Mouse (Mus musculus): ENCODE measurements around the gene Kcnk15. TPM values are rescaled to one million over a fixed set of nuclear protein-coding genes. Genes with fewer than 3 reads are reported as not detected.

Kcnk15 gene
- polyA plus RNA-seq, 1 experiment from 2014 or later: not detected

DNA sequence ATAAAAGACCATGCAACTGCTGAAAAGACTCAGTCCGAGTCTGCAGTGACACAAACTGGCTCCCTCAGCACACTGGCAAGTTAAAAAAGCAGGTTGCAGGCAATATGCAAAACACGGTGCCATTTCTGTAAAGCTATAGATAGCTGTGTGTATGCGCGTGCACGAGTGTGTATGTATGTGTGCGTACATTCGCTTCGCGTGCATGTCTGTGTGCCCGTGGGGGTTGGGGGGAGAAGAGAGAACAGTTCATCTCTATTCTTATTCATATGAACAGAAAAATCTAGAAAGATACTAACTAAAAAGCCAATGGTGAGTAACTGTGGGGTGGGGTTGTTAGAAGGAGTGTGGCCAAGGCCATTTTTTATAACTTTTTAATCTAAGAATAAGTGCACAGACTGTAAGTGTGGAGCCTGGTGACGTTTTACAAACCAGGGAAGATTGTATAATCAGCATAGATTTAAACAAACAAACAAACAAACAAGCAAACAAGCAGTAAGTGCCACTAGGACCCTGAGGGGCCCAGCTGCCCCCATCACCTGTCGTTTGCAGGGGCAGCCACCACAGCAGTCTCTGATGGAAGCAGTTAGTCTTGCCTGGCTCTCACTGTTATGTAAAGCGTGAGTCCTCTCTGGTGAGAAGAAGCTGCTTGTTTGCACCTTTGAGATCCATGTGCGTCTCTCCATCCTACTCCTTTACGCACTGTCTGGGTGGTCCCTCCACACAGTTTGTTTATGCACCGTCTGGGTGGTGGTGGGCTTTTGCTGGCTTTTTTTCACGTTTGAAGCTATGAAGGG is 29.6 kb downstream of the Kcnk15 start:
- H3K4me1 ChIP-seq: no peaks in the 10 kb centered on the region
- H3K27me3 ChIP-seq (ENCODE audit: insufficient read depth, poor library complexity, severe bottlenecking): peaks cover 30% of the 10 kb centered on the region
- DNase-seq (ENCODE audit: low spot score): no peak
- no peak overlapping the region for H3K27ac ChIP-seq
- H3K4me3 ChIP-seq: no peak overlapping the region
- H3K36me3 ChIP-seq: no peaks in the 10 kb centered on the region
- 68% methylated on average over 17 of the region's 17 CpGs for WGBS
- H3K9me3 ChIP-seq: no peaks in the 10 kb centered on the region

DNA sequence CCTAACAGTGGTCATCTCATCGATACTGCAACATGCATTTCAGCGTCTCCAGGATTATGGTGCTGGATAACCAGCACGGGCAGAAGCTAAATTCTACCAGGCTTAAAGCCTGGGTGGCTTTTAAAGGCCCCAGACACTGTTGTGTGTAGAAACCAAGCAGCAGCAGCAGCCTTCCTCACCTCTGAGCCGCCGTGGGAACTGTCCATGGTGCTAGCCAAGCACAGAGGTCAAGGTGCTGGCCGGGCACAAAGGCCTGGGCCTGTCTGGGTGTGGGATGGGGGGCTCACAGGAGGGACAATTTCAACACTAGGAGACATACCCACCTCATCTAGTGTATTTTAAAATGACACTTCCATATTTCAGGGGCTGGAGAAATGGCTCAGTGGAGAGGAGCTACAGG is 36.0 kb downstream of the Kcnk15 start:
- no peaks in the 10 kb centered on the region for H3K36me3 ChIP-seq
- no peaks in the 10 kb centered on the region for H3K4me1 ChIP-seq
- no peak overlapping the region for H3K27ac ChIP-seq
- no peak for DNase-seq (ENCODE audit: low spot score)
- 0 out of 2 replicates have a peak, but pooled peaks cover 8% of the 10 kb centered on the region for H3K27me3 ChIP-seq (ENCODE audit: insufficient read depth, poor library complexity, severe bottlenecking)
- H3K9me3 ChIP-seq: no peaks in the 10 kb centered on the region
- 24% methylated on average over 6 of the region's 6 CpGs for WGBS
- H3K4me3 ChIP-seq: no peak overlapping the region

DNA sequence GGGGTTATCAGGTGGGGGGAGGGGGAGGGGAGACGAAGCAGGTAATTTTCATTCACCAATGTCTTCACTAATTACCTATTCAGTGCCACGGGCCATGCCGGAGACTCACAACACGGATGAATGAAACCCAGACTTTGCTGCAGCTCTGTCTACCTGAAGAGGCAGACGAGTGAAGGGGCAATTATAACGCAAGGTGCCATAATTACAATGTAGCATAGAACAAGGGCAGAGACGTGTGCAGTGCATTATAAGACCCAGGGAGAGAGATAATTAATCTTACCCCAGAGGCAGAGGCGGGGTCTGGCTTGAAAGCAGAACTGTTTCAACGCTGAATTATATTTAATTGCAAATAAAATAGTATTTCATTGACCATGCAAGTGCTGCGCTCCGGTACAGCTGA is 37.1 kb downstream of the Kcnk15 start:
- Histone ChIP-seq H3K4me1 (0 out of 2 replicates have a peak, but pooled peaks cover 3% of the 10 kb centered on the region), H3K27me3 (ENCODE audit: insufficient read depth, poor library complexity, severe bottlenecking) (peaks cover 18% of the 10 kb centered on the region; the same call in 1 of the 2 replicates), H3K27ac (no peak overlapping the region), H3K36me3 (no peaks in the 10 kb centered on the region), H3K9me3 (no peaks in the 10 kb centered on the region), H3K4me3 (no peak overlapping the region)
- no peak for DNase-seq (ENCODE audit: low spot score)
- WGBS: 79% methylated on average over 11 of the region's 11 CpGs

DNA sequence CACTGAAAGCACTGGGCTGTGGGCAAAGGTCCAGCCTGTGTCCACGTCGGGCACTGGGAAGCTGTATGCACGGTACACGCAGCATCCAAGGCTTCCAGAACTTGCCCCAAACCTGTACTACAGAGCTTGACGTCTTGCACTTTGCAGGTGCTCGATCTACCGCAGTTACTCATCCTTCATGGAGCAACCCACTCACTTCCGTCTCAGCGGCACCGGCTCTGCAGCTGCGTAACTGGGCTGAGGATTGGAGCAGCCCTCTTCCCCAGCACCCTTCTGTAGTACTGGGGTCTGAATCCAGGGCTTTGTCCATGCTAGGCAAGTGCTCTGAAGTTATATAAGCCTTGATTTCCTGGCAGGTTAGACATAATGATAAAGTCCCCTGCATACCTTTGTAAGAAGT is 37.8 kb downstream of the Kcnk15 start:
- no peak overlapping the region for H3K4me3 ChIP-seq
- H3K36me3 ChIP-seq: no peaks in the 10 kb centered on the region
- 85% methylated on average over 11 of the region's 11 CpGs for WGBS
- no peaks in the 10 kb centered on the region for H3K9me3 ChIP-seq
- no peak overlapping the region for H3K27ac ChIP-seq
- peaks cover 18% of the 10 kb centered on the region; the same call in 1 of the 2 replicates for H3K27me3 ChIP-seq (ENCODE audit: insufficient read depth, poor library complexity, severe bottlenecking)
- DNase-seq (ENCODE audit: low spot score): no peak
- 0 out of 2 replicates have a peak, but pooled peaks cover 3% of the 10 kb centered on the region for H3K4me1 ChIP-seq

GRCm38 (mm10) chr2:163893446-163894370 is 40.3 kb downstream of the Kcnk15 start:
- Histone ChIP-seq H3K4me1 (0 out of 2 replicates have a peak, but pooled peaks cover 3% of the 10 kb centered on the region), H3K36me3 (no peaks in the 10 kb centered on the region), H3K4me3 (no peak overlapping the region), H3K9me3 (no peaks in the 10 kb centered on the region), H3K27ac (no peak overlapping the region), H3K27me3 (ENCODE audit: insufficient read depth, poor library complexity, severe bottlenecking) (peaks cover 20% of the 10 kb centered on the region; the same call in 1 of the 2 replicates)
- no peak for DNase-seq (ENCODE audit: low spot score)
- WGBS: 53% methylated on average over 7 of the region's 7 CpGs

GRCm38 (mm10) chr2:163895156-163895555 is 41.7 kb downstream of the Kcnk15 start:
- no peaks in the 10 kb centered on the region for H3K36me3 ChIP-seq
- no peak for DNase-seq (ENCODE audit: low spot score)
- no peak overlapping the region for H3K4me3 ChIP-seq
- H3K27ac ChIP-seq: no peak overlapping the region
- H3K9me3 ChIP-seq: no peaks in the 10 kb centered on the region
- WGBS: 50% methylated on average over 2 of the region's 2 CpGs
- peaks cover 10% of the 10 kb centered on the region for H3K4me1 ChIP-seq
- H3K27me3 ChIP-seq (ENCODE audit: insufficient read depth, poor library complexity, severe bottlenecking): peaks cover 21% of the 10 kb centered on the region; the same call in 1 of the 2 replicates

GRCm38 (mm10) chr2:163897026-163897425 is 43.6 kb downstream of the Kcnk15 start:
- Histone ChIP-seq H3K4me3 (no peak overlapping the region), H3K4me1 (peaks cover 13% of the 10 kb centered on the region), H3K9me3 (no peaks in the 10 kb centered on the region), H3K36me3 (no peaks in the 10 kb centered on the region), H3K27me3 (ENCODE audit: insufficient read depth, poor library complexity, severe bottlenecking) (peaks cover 13% of the 10 kb centered on the region; the same call in 1 of the 2 replicates), H3K27ac (no peak overlapping the region)
- WGBS: 92% methylated on average over 7 of the region's 7 CpGs
- no peak for DNase-seq (ENCODE audit: low spot score)

DNA sequence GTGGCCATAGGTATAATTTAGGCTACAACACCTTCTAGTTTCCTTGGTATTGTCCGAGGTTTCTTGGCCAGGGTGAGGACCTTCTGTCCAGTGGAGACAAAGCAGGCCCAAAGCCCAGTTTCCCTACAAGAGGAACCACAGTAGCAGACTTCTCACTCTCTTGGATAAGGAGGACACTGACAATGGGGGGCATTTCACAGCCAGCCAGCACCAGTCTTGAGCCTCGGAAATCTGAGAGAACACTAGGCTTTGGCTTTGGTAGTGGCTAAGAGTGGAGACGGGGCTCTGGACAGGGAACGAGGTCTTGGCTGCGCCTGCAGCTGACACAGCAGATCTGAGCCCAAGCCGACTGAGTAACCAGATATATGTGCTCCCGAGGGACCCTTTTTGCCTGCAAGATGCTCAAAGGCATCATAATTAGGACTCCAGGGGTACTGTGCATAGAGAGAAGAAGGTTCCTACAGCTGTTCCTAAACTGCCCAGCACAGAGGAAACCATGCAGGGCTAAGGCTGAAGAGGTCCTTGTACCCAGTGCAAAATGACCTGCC is 44.6 kb downstream of the Kcnk15 start:
- H3K9me3 ChIP-seq: no peaks in the 10 kb centered on the region
- H3K27ac ChIP-seq: no peak overlapping the region
- 70% methylated on average over 7 of the region's 7 CpGs for WGBS
- H3K4me1 ChIP-seq: peaks cover 13% of the 10 kb centered on the region
- no peak overlapping the region for H3K4me3 ChIP-seq
- no peaks in the 10 kb centered on the region for H3K36me3 ChIP-seq
- no peak for DNase-seq (ENCODE audit: low spot score)
- H3K27me3 ChIP-seq (ENCODE audit: insufficient read depth, poor library complexity, severe bottlenecking): peaks cover 13% of the 10 kb centered on the region; the same call in 1 of the 2 replicates

DNA sequence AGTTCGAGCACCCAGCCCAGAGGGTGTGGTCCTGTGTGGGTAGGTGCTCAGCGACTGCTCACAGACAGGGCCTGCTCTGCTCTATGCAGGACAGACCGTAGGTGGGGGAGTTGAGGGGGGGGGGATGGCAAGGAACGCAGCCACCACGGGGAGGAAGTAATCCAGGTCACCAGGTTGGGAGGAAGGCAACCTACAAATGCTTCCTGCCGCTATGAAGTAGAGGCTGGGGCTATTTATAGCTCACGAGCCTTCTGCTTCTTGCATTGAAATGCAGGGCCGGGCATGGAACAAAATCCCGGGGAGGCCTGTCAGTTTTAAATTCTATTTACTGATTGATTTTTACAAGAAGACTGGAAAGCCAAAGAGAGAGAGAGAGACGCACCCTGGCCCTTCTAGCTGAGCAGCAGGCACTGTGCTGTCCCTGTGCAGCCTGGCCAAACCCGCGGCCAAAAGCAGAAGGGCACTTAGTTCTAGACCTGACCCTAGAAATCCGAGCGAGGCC is 46.5 kb downstream of the Kcnk15 start:
- H3K9me3 ChIP-seq: no peaks in the 10 kb centered on the region
- H3K27ac ChIP-seq: no peak overlapping the region
- WGBS: 45% methylated on average over 14 of the region's 14 CpGs
- no peaks in the 10 kb centered on the region for H3K36me3 ChIP-seq
- DNase-seq (ENCODE audit: low spot score): no peak
- H3K4me1 ChIP-seq: peaks cover 13% of the 10 kb centered on the region
- H3K4me3 ChIP-seq: no peak overlapping the region
- peaks cover 24% of the 10 kb centered on the region; the same call in 1 of the 2 replicates for H3K27me3 ChIP-seq (ENCODE audit: insufficient read depth, poor library complexity, severe bottlenecking)

GRCm38 (mm10) chr2:163901043-163901442 is 47.6 kb downstream of the Kcnk15 start:
- Histone ChIP-seq H3K27me3 (ENCODE audit: insufficient read depth, poor library complexity, severe bottlenecking) (peaks cover 21% of the 10 kb centered on the region; the same call in 1 of the 2 replicates), H3K36me3 (no peaks in the 10 kb centered on the region), H3K9me3 (no peaks in the 10 kb centered on the region), H3K4me1 (peaks cover 10% of the 10 kb centered on the region), H3K27ac (no peak overlapping the region), H3K4me3 (no peak overlapping the region)
- DNase-seq (ENCODE audit: low spot score): no peak
- WGBS: 87% methylated on average over 7 of the region's 7 CpGs

GRCm38 (mm10) chr2:163902448-163902847 is 49.0 kb downstream of the Kcnk15 start:
- Histone ChIP-seq H3K27ac (no peak overlapping the region), H3K9me3 (no peaks in the 10 kb centered on the region), H3K4me3 (no peak overlapping the region), H3K27me3 (ENCODE audit: insufficient read depth, poor library complexity, severe bottlenecking) (peaks cover 33% of the 10 kb centered on the region; the same call in 1 of the 2 replicates), H3K36me3 (no peaks in the 10 kb centered on the region), H3K4me1 (peaks cover 10% of the 10 kb centered on the region)
- WGBS: 75% methylated on average over 4 of the region's 4 CpGs
- no peak for DNase-seq (ENCODE audit: low spot score)

DNA sequence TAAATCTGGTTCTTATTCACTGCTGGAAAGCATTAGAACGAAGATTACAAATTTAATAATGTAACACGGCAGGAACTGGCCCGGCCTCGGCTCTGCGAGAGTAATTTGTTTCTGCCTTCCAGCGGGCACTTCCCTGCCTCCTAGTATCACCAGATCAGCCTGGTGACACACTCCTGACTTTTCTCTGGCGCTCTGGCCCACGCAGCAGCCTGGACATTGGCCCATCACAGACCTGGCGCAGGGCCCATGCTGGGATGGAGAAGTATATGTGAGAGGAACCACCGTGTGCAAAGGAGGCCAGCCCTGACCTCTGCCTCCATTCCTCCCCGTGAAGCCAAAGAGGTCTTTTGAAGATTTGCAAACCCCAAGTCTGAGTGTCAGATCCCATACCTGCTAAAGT is 50.0 kb downstream of the Kcnk15 start:
- H3K27me3 ChIP-seq (ENCODE audit: insufficient read depth, poor library complexity, severe bottlenecking): peaks cover 35% of the 10 kb centered on the region
- no peak overlapping the region for H3K4me3 ChIP-seq
- peaks cover 10% of the 10 kb centered on the region for H3K4me1 ChIP-seq
- WGBS: 71% methylated on average over 11 of the region's 11 CpGs
- no peaks in the 10 kb centered on the region for H3K36me3 ChIP-seq
- H3K27ac ChIP-seq: no peak overlapping the region
- DNase-seq (ENCODE audit: low spot score): no peak
- no peaks in the 10 kb centered on the region for H3K9me3 ChIP-seq

Data from heart, embryonic 10.5 days (tissue).